Mouse (Mus musculus) megakaryocyte progenitor cell, adult 5-6 weeks (primary cell): ENCODE results near the gene Atrip. TPM values are rescaled to one million over a fixed set of nuclear protein-coding genes. Genes with fewer than 3 reads are reported as not detected.

Experiments used
- ATAC-seq: replicated peaks from 2 replicates; pipeline ENCODE4 v1.8.0; 2016; ENCODE audit warnings: mild to moderate bottlenecking, moderate TSS enrichment, inconsistent platforms; ENCODE audit not compliant: poor library complexity
- total RNA-seq, 2 experiments: library from RNA; stranded (forward) in 1 of 2; stranded (reverse) in 1 of 2; fragments of 157-497, 149-512 nt in 1 of 2; fragments of 200-1000 nt in 1 of 2; gene quantifications; 2 replicates each; pipeline versions ENCODE4 v1.2.3 to v1.2.4; 2015 to 2017

Gene Atrip
- total RNA-seq (2015) = 13.3 and 17.6 TPM in 2 replicates
- total RNA-seq (2017) = 15.3 and 20.1 TPM in 2 replicates

GRCm38 (mm10) chr9:109073661-109074573 is at the start of gene Atrip:
TSS of gene Atrip (minus strand) at chr9:109074124.
- ATAC-seq = peak; percentile 97

GRCm38 (mm10) chr9:109123266-109123665 is 49.3 kb upstream of the Atrip start:
- ATAC-seq = no peak

- peak; percentile 79 for ATAC-seq
Observed at GRCm38 (mm10) chr9:109122553-109123085, 48.7 kb upstream of the Atrip start.

GRCm38 (mm10) chr9:109120956-109121355 is 47.0 kb upstream of the Atrip start:
- ATAC-seq = no peak

GRCm38 (mm10) chr9:109119571-109119970 is 45.6 kb upstream of the Atrip start:
- no peak for ATAC-seq

GRCm38 (mm10) chr9:109118106-109118505 is 44.2 kb upstream of the Atrip start:
- no peak for ATAC-seq

GRCm38 (mm10) chr9:109116205-109116604 is 42.3 kb upstream of the Atrip start:
- ATAC-seq = no peak

GRCm38 (mm10) chr9:109114871-109115270 is 40.9 kb upstream of the Atrip start:
- ATAC-seq = no peak

GRCm38 (mm10) chr9:109114276-109114675 is 40.4 kb upstream of the Atrip start:
- no peak for ATAC-seq

GRCm38 (mm10) chr9:109113331-109113730 is 39.4 kb upstream of the Atrip start:
- ATAC-seq = no peak

- ATAC-seq = no peak
Observed at GRCm38 (mm10) chr9:109111591-109111990, 37.7 kb upstream of the Atrip start.

GRCm38 (mm10) chr9:109111101-109111500 is 37.2 kb upstream of the Atrip start:
- ATAC-seq = no peak

- ATAC-seq = no peak
Observed at GRCm38 (mm10) chr9:109110240-109110639, 36.3 kb upstream of the Atrip start.

GRCm38 (mm10) chr9:109107341-109107740 is 33.4 kb upstream of the Atrip start:
- ATAC-seq = no peak

- no peak for ATAC-seq
Observed at GRCm38 (mm10) chr9:109105648-109106047, 31.7 kb upstream of the Atrip start.

- ATAC-seq = no peak
Observed at GRCm38 (mm10) chr9:109105011-109105410, 31.1 kb upstream of the Atrip start.

- ATAC-seq = no peak
Observed at GRCm38 (mm10) chr9:109104083-109104482, 30.2 kb upstream of the Atrip start.

- ATAC-seq = peak; percentile 27
Observed at GRCm38 (mm10) chr9:109103250-109103649, 29.3 kb upstream of the Atrip start.

- ATAC-seq = no peak
Observed at GRCm38 (mm10) chr9:109102541-109102940, 28.6 kb upstream of the Atrip start.

- no peak for ATAC-seq
Observed at GRCm38 (mm10) chr9:109101933-109102445, 28.1 kb upstream of the Atrip start.

- peak; percentile 35 for ATAC-seq
Observed at GRCm38 (mm10) chr9:109100307-109100928, 26.5 kb upstream of the Atrip start.

GRCm38 (mm10) chr9:109098969-109099368 is 25.0 kb upstream of the Atrip start:
- ATAC-seq = no peak
